Mouse (Mus musculus) kidney, adult 10 weeks (tissue): Measurements from ENCODE around the gene Gabrb2. TPM values are rescaled to one million over a fixed set of nuclear protein-coding genes. Genes with fewer than 3 reads are reported as not detected.

Source experiments
- polyA plus RNA-seq: library from polyadenylated mRNA; stranded (reverse); fragments of 350-450 nt; fragmentation: Illumina TruSeq; extraction: RNeasy Lipid Tissue Mini Kit (QIAGEN cat#74804); gene quantifications from one replicate; pipeline ENCODE4 v1.2.3, GENCODE M21; 2014; ENCODE audit warnings: low read depth, low replicate concordance

The Gabrb2 gene
- not detected for polyA plus RNA-seq

DNA sequence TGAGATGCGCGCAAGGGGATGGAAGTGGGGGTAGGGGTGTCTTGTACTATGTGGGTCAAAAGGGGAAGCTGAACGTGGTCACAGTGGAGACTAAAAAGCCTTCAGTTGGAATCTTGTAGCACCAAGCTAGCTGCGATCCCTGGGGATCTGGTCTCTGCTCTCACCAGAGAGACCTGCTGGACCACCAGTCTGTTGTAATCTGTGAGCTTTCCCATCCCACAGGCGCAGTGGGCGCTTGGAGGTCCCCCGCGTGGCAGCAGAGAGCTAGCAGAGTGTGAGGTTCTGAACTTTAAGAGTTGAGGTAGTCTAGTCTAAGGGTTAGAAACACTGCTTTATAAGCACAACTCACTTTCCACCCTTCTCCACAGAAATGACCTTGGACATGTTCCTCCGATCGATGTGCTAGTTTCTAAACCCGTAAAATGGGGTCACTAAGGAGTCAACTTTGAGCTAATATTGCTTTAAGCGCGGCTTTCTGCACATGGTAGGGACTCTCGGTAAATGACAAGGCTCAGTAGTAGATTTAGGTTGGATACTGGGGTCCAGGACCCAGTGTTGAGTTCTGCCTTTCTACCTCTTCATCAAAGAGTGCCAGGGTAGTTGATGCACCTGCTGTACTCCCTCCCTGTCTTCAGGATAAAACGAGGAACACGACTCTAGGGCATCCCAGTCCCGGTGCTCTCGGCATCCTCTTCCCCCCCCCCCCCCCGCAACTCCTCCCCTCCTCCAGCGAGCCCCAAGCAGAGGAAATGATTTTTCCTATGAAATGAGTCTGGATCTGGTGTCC is at the start of gene Gabrb2:
Gene Gabrb2 (plus strand): TSS at position 762 of the 787 bp plus-strand sequence.

Other genes with a start within 250 kb of the Gabrb2 start
- gene Gabra1, start 236.8 kb upstream of the Gabrb2 start, polyA plus RNA-seq: not detected
- not detected for gene Gabra6, start 98.7 kb upstream of the Gabrb2 start, polyA plus RNA-seq